Mouse (Mus musculus): ENCODE results near the gene Bbx. TPM values are rescaled to one million over a fixed set of nuclear protein-coding genes. Genes with fewer than 3 reads are reported as not detected.
A peak's percentile ranks its signal among the peaks of the same experiment; 100 is the strongest.

Gene Bbx
- total RNA-seq, 2 experiments from 2014 or later, result 12.1 to 14.1 TPM

DNA sequence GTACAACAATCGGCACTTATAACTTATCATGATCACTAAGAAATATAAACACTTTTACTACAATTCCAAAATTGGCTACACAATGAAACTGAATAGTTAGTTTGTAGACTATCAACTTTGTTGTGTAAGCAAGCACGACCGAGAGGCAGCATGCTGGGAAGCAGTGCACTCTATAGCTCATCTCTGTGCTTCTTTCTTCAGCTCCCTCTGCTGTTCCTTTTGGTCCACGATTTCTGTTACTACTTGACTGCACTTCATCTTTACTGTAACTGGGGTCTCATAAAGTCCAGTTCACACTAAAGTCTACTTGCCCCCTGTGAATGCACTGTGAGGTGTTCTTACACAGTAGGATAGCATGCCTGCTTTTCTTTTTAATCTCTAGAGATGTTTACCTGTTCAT lies 189.7 kb downstream of the Bbx start:
- DNase-seq (ENCODE audit: low spot score in 2 of 2), result no peak

DNA sequence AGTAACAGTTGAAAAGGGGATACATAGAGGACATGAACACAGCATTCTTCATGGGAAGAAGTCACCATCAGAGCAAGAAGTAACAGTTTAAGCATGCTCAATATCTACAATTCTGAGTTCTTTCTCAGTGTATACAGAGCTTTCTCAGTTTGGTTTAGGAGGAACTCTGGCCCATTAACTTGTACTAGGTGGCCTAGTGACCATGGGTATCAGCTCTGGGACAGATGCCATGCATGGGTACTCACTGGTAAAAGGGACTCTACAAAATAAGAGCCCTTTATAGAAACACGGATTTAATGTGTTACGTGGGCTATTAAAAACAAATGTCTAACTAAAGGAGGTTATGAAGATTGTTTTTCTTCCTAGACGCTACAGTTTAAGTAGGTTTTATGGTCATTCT lies 190.6 kb downstream of the Bbx start:
- no peak for DNase-seq (ENCODE audit: low spot score in 2 of 2)

DNA sequence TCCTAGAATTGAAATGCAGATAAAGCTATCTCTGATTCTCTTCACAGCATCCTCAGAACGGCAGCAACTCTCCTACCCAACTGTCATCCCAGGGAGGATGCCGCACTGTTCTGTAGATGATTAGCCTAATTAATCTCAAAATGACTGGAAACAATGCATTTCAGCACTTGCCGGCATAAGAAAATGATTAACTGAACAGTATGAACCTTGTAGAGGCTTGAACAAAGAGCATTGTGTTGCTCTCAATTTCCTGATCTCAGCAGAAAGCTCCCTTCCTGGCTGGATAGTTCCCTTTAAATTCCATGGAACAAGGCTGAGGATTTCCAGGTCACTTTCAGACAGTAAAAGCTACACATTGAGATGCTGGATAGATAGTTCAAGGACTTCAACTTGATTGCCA lies 197.0 kb downstream of the Bbx start:
- no peak for DNase-seq (ENCODE audit: low spot score in 2 of 2)

DNA sequence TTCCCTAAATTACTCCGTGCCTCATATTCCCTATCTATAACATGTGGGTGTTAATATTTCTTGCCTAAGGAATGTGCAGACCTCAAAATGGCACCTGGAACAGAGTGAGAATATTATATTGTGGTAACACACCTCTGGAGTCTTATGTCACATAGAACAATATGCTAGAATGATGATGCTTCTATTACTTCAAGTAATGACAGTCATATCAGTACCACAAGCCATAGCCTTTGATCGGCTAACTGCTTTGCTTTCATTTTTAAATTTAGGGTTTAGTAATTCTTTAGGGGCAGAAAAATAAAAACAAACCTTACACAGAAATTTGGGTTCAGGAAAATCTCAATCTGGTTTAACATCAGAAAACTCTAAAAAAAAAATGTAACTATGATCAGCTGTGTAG lies 201.6 kb downstream of the Bbx start:
- no peak for DNase-seq (ENCODE audit: low spot score in 2 of 2)

DNA sequence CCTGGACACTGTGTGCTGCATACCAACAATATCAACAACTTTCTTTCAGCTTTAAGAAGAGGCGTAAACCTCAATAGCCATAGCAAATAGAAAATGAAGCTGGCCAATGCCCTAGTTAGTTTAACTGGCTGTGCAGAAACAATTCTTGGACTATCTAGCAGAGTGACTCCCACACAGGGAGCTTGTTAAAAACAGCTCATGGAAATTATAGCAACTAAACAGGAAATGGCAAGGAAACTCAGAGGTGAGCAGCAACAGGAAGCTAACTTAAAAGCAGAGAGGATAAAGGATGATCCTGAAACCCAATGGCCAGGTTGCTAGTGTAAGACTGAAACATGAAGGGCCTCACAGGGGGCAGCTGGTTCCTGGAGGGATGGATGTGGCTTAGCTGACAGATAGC lies 203.4 kb downstream of the Bbx start:
- no peak for DNase-seq (ENCODE audit: low spot score in 2 of 2)

DNA sequence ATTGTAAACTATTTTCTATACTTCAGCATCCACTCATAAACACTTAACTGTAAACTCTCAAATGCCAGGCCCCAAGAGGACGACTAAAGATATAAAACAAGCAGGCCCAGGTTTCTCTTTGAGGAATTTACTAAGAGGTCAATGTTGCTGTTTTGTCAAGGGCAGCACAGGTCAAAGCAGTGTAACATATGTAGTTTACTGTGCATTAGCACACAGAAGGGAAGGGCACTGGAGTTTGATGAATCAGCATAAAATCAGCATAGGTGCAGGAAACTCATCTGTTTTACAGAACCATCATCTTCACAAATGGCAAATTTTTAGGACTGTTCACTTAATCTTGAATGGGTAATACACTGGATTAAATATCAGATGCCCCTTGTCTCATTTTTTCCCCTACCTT lies 205.9 kb downstream of the Bbx start:
- DNase-seq (ENCODE audit: low spot score in 2 of 2), result no peak

DNA sequence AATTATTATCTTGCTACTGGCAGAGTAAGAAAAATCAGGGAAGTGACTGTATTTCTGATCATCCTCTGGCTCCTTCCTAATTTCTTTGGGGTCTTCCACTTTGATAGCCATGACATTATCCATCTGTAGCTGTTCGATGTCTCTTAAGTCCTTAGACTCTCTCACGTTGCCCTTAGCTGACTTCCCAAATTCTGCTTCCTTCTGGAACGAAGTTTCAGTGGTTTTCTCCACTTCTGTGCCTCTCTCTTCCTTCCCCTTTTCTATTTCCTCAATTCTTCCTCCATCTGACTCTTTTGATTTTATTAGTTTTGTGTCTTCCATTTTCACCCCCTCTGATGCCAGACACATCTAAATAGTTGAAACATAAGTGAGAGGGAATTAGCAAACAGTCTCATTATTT lies 207.2 kb downstream of the Bbx start:
- DNase-seq (ENCODE audit: low spot score in 2 of 2), result no peak

DNA sequence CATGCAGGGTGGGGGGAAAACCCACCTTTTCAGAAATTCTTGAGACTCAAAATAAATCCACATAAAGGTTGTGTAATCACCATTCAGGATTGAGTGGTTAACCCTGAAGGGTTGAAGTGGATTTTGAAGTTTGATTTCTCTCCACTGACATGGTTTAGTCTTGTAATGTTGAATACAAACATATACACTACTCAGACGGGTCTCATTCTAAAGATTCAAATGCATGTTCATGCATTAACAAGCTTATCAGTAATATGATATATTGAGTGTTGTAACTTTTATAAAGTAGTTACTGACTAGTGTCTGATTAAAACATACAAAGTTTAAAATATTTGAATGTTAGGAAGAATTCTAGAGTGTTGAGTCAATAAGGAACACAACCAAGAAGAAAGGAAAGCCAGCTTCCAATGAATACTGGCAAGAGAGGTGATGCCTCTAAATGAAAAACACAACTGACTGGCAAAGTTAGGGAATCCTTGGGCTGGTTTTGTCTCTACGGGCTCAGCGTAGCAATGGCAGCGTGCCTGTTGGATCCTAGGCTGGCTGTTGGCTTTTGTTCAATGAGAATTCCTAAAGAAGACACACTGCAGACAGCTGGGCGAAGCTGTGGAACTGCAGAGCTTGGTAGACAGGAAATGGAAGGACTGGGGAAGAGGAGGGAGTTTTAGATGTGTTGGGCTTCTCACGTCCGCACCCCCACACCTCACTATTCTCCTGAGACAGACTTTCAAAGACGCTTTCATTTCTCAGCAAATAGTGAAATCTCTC lies 211.3 kb downstream of the Bbx start:
- peak; percentile 45 for DNase-seq (ENCODE audit: low spot score in 2 of 2)

DNA sequence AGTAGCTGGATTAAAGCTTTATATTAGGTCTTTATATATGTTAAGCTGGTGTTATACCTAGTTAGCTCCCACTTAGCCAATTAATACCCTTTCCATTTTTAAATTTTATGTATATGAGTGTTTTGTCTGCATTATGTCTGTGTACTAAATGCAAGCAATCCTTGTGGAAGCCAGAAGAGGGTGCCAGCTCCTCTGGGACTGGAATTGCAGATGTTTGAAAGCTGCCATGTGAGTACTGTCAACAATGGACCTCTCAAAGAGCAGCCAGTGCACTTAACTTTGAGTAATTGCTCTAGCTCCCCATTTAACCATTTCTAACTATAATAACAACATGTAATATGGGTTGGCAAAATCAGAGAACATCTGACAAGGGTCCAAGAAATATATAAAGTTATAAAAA lies 215.1 kb downstream of the Bbx start:
- no peak for DNase-seq (ENCODE audit: low spot score in 2 of 2)

DNA sequence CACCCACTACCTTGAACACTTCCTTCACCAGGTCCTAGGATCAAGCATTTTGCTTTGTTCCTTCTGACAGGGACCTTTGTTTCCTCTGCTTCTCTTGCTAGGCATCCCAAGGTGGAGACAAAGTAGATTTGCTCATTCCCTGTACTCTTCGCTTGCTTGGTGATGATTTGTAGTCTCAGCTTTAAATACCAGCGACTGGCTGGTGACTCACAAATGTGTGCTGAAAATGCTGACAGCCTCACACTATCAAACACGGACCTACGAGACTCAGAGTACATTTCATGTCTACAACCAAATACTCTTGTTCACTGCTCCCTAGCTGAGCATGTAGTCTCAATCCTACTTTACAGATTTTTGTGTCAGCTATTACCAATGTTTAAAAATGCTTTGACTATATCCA lies 220.5 kb downstream of the Bbx start:
- no peak for DNase-seq (ENCODE audit: low spot score in 2 of 2)

DNA sequence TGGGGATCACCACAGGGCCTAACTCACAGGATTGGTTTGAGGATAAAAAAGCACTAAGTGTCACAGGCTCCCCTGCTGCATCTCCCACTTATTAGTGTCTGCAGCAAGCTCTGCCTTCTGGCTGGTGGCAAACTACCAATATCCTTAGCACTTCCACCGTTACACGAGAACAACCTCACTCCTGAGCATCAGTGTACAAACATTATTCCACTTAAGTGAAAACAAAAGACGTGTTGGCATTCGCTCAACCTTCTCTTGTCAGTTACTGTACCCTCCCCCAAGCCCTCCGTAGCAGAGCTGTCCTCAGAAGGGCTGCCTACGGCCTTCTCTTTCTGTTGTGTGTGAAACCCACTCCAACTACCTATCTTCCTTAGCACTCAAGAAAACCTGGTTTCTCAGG lies 221.0 kb downstream of the Bbx start:
- DNase-seq (ENCODE audit: low spot score in 2 of 2), result no peak

DNA sequence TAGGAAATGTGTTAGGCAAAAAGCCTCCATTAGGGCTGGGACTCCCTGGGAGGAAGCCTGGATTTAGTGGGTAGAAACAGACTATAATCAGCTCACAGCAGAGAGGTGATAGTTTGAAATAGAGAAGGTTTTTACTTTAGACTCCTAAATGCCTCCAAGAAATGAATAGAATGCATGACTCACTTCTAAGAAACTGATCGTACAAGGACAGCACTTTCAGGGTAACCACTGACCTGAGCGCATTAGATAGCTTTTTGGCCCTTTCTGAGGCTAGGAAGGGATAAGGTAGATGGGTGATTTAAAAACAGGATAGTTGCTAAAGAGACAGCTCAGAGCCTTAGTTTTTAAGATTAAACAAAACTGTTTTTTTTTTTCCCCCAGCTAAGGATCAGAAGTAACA lies 221.4 kb downstream of the Bbx start:
- no peak for DNase-seq (ENCODE audit: low spot score in 2 of 2)

DNA sequence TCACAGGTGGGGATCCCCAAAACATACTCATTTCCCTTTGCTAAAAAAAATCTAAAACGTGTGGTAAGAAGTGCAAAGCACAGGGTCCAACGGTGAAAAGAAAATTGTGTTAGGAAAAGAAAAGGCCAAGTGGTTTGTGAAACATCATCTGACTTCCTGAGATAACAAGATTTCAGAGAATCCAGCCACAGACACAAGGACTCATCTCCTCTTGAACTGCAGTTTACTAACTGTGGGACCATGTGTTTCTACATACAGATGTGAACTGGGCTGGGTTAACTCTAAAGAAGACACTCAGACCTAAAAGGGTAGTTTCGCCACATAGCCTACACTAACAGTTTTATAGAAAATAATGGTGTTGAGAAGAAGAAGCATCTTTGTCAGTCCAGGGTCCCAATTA lies 227.2 kb downstream of the Bbx start:
- DNase-seq (ENCODE audit: low spot score in 2 of 2), result no peak

DNA sequence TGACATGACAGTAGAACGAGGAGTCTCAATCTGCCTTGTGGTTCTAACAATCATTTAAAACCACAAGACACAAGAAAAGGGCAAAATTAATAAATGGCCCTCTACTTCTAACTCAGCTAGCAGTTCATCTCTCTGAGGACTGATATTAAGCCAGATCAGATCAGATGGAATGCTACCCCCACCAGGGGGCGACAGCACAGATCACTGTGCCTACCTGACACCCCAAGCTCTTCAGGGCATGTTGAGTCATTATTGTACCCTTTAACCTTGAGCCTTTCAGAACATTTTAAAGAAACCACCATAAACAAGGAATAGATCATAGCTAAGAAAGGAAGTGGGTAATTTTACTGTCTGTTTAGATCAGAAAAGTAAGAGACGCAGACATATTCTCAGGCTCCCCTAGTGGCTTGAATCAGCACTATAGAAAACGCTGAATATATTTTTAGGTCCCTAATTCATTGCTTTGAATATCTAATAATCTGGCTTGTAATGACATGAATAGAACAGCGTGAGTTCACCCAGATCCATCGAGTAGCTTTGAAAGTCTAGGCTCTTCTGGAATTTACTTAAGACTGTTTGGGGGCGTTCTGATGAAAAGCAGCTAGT lies 230.5 kb downstream of the Bbx start:
- peak in 1 of 2 experiments; percentile 27 for DNase-seq (ENCODE audit: low spot score in 2 of 2)

DNA sequence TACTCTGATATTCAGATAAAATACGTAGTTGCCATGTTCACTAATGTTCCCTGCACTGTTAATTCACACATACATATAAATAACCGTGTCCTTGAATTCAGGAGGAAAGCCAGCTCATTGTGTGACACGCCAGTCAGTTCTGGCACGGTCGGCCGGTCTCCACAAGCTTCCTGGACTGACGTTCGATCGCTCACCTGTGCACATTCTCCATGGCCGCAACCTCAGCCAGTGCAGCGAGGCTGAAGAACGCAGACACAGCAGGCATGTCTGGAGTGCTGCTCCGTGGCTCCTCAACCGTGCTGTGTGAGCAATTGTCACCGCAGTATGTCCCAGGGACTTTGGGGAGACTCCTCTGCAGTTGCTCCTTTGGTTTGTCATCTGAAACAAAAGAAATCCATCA lies 232.0 kb downstream of the Bbx start:
- DNase-seq (ENCODE audit: low spot score in 2 of 2), result no peak

DNA sequence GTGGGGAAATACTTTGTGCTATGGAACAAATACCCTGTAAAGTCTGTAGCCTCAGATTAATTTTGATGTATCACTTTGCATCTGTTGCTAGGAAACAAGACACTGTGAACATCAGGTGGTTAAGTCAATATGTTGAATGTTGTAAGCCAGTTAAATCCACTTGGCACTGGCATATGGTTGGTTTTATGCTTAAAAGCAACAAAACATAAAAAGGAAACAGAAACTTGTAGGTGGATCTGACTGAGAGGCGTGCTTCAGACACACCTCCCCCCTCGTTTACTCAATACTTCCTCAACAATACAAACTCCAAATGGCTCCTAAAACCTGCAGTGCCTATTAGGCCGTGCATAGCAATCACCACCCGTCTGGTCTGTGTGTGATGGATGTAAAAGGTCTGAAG lies 236.1 kb downstream of the Bbx start:
- no peak for DNase-seq (ENCODE audit: low spot score in 2 of 2)

DNA sequence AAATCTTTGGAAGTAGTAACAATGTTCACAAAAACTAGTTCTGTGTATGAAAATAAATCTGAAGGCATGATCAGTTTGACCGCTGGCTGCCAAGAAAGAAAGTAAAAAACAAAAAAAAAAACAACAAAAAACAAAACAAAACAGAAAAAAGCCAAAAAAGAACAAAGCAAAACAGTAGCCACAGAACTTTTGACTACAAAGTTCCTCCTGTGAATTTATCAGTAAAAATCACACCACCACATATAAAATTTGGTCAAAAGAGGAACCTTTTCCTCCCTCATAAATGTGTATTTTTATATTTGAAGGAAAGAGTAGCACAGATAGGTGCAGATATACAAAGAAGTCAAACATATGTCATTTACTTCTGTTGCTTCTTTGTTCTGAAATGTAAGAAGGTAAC lies 239.6 kb downstream of the Bbx start:
- DNase-seq (ENCODE audit: low spot score in 2 of 2), result no peak

DNA sequence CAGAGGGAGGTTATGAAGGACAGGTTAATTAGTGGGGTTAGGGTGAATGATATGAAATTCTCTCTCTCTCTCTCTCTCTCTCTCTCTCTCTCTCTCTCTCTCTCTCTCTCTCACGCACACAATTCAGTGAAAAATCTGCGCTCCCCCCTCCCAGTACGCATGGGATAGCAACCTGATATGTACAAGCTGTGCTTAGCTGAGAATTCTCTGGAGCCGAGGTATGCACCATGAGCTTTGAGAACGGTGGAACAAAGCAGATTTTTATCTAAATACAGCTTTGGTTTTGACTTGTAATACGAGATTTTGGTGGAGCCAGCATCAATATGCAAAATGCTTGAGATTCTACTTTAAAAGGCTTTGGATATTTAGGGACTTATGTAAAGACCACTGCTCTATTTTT lies 243.1 kb downstream of the Bbx start:
- no peak for DNase-seq (ENCODE audit: low spot score in 2 of 2)

DNA sequence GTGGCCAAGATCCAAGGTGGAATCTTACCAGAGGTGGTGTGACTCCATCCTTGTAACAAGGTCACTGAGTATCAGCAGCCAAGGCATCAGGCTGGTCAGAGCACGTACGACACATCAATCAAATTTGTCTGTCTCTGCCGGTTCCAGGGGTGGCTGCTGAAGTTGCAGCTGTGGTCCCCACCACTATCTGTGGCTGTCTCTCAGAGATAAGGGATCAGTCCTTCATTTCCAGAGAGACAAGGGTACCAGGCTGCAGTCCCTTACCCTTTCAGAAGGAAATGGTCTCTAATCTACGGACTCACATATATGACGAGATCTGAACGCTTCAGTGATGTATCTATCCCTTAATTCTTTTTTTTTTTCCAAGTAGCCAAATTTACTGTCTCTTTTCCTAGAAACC lies 245.6 kb downstream of the Bbx start:
- no peak for DNase-seq (ENCODE audit: low spot score in 2 of 2)

DNA sequence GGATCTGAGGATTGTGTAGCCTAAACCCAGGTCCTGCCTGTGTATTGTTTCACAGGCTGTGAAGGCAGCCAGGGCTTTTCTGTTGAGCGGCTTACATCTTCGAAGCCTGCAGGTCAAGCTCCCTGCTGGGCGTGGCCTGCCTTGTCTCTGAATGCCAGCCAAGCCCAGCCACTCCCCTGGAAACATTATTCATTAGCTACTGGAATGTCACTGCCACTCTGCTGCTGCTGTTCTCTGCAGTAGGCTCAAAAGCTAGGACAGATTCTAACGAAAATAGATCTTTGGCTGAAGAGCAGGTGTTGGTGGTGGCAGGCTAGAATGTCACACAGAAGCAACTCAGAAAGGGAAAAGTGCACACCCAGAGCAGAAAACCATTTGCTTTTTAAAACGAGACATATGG lies 247.1 kb downstream of the Bbx start:
- no peak for DNase-seq (ENCODE audit: low spot score in 2 of 2)

DNA sequence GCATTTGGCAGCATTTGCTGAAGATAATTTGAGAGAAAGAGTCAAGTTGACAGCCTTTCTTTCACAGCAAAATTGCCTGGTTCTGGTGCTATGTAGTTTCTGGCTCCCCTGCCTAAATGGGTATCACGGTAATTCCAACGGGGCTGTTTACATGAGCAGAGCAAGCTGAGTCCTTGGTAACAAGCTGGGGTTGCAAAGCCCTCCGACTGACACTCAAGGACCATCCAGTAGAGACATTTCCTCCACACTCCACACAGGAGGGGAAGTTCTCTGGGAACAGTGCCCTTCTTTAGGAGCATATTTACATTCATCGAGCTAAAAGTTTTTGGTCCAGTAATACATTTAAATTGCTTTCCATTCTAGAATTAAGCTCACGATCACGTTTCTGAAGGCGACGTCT lies 249.2 kb downstream of the Bbx start:
- DNase-seq (ENCODE audit: low spot score in 2 of 2), result no peak

DNA sequence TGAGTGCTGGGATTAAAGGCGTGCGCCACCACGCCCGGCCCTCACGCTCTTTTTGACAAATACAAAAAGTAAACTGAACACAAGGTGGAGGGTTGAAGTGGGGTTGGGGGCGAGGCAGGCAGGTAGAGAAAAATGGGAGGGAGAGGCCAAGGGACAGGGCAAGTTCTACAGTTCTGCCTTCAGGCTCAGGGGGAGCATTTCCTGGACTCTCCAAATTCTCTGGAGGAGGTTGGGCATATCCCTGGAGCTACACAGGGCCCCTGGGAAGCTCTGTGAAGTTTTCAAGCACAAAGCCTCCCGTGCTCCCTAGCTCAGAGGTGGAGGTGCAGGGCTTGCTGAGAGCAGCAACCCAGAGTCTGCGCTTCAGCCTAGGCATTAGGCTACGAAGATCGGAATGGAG lies 249.6 kb downstream of the Bbx start:
- no peak for DNase-seq (ENCODE audit: low spot score in 2 of 2)

DNA sequence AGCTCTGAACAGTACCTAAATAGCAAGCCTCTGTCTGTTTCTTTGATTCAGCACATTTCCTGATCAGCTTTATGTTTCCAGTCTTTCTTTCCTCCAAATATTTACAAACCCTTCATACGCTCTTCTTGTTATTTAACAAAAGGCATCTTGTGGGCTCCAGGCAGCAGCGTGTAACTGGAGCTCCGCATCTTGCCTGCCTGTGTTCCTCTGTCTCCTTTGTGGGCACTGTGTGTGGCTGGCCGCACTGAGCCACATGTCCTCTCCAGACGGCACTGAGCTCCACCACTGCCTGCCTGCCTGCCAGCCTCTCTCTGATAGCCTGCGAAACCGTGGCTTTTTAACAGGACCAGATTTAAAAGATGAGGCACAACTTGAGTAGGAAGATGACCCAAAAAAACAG lies 259.4 kb downstream of the Bbx start:
- no peak for DNase-seq (ENCODE audit: low spot score in 2 of 2)

Data from layer of hippocampus, postnatal 10 days (tissue).